Mouse (Mus musculus): ENCODE results near the gene Lactbl1. TPM values are rescaled to one million over a fixed set of nuclear protein-coding genes. Genes with fewer than 3 reads are reported as not detected.

Gene Lactbl1
- polyA plus RNA-seq, 1 experiment: not detected

- Histone ChIP-seq H3K4me2 (ENCODE audit: low read depth) (no peak overlapping the region), H3K27me3 (ENCODE audit: control insufficient read depth, insufficient read depth, insufficient read length) (peaks cover 15% of the 10 kb centered on the region), H3K4me3 (no peak overlapping the region), H3K36me3 (ENCODE audit: control insufficient read depth, insufficient read depth) (no peaks in the 10 kb centered on the region), H3K79me2 (ENCODE audit: control insufficient read depth, insufficient read depth) (no peaks in the 10 kb centered on the region), H3ac (ENCODE audit: control insufficient read depth, insufficient read length) (no peak overlapping the region)
- TF ChIP-seq POLR2A (IDR thresholded peaks at IDR 0.05; ENCODE audit: insufficient read length, low read depth) (no peak), SRF (IDR thresholded peaks at IDR 0.05; ENCODE audit: control insufficient read depth, insufficient read length, low read depth) (no peak), MYOD1 (IDR thresholded peaks at IDR 0.05; ENCODE audit: control insufficient read depth in 1 of 3, insufficient read length in 2 of 3, low read depth in 2 of 3) (no peak), E2F4 (IDR thresholded peaks at IDR 0.05; ENCODE audit: insufficient read depth) (no peak), CEBPB (IDR thresholded peaks at IDR 0.05; ENCODE audit: insufficient read depth, poor library complexity, severe bottlenecking) (no peak), REST (IDR thresholded peaks at IDR 0.05; ENCODE audit: insufficient read depth, insufficient read length) (no peak), TCF12 (IDR thresholded peaks at IDR 0.05; ENCODE audit: insufficient read depth, poor library complexity, severe bottlenecking) (no peak), TCF3 (IDR thresholded peaks at IDR 0.05; ENCODE audit: insufficient read length, low read depth) (no peak), POLR2AphosphoS2 (IDR thresholded peaks at IDR 0.05; ENCODE audit: insufficient read length, low read depth) (no peak), USF1 (IDR thresholded peaks at IDR 0.05; ENCODE audit: low read depth) (no peak), MAX (IDR thresholded peaks at IDR 0.05; ENCODE audit: low read depth) (no peak), MYOG (IDR thresholded peaks at IDR 0.05; ENCODE audit: control insufficient read depth in 1 of 3, insufficient read depth in 1 of 3, insufficient read length in 2 of 3, low read depth in 2 of 3) (no peak)
Measured at GRCm38 (mm10) chr4:136626590-136626989, 4.2 kb downstream of the Lactbl1 start.

- Histone ChIP-seq H3K4me3 (no peak overlapping the region), H3ac (ENCODE audit: control insufficient read depth, insufficient read length) (no peak overlapping the region), H3K79me2 (ENCODE audit: control insufficient read depth, insufficient read depth) (no peaks in the 10 kb centered on the region), H3K4me2 (ENCODE audit: low read depth) (no peak overlapping the region), H3K36me3 (ENCODE audit: control insufficient read depth, insufficient read depth) (no peaks in the 10 kb centered on the region), H3K27me3 (ENCODE audit: control insufficient read depth, insufficient read depth, insufficient read length) (peaks cover 3% of the 10 kb centered on the region)
- TF ChIP-seq MYOG (IDR thresholded peaks at IDR 0.05; ENCODE audit: control insufficient read depth in 1 of 3, insufficient read depth in 1 of 3, insufficient read length in 2 of 3, low read depth in 2 of 3) (no peak), CEBPB (IDR thresholded peaks at IDR 0.05; ENCODE audit: insufficient read depth, poor library complexity, severe bottlenecking) (no peak), E2F4 (IDR thresholded peaks at IDR 0.05; ENCODE audit: insufficient read depth) (no peak), POLR2A (IDR thresholded peaks at IDR 0.05; ENCODE audit: insufficient read length, low read depth) (no peak), MAX (IDR thresholded peaks at IDR 0.05; ENCODE audit: low read depth) (no peak), USF1 (IDR thresholded peaks at IDR 0.05; ENCODE audit: low read depth) (no peak), SRF (IDR thresholded peaks at IDR 0.05; ENCODE audit: control insufficient read depth, insufficient read length, low read depth) (no peak), TCF3 (IDR thresholded peaks at IDR 0.05; ENCODE audit: insufficient read length, low read depth) (no peak), TCF12 (IDR thresholded peaks at IDR 0.05; ENCODE audit: insufficient read depth, poor library complexity, severe bottlenecking) (no peak), MYOD1 (IDR thresholded peaks at IDR 0.05; ENCODE audit: control insufficient read depth in 1 of 3, insufficient read length in 2 of 3, low read depth in 2 of 3) (no peak), POLR2AphosphoS2 (IDR thresholded peaks at IDR 0.05; ENCODE audit: insufficient read length, low read depth) (no peak), REST (IDR thresholded peaks at IDR 0.05; ENCODE audit: insufficient read depth, insufficient read length) (no peak)
Measured at GRCm38 (mm10) chr4:136631237-136631994, 9.0 kb downstream of the Lactbl1 start.

- Histone ChIP-seq H3K4me3 (no peak overlapping the region), H3K27me3 (ENCODE audit: control insufficient read depth, insufficient read depth, insufficient read length) (peaks cover 11% of the 10 kb centered on the region), H3K79me2 (ENCODE audit: control insufficient read depth, insufficient read depth) (no peaks in the 10 kb centered on the region), H3ac (ENCODE audit: control insufficient read depth, insufficient read length) (no peak overlapping the region), H3K4me2 (ENCODE audit: low read depth) (no peak overlapping the region), H3K36me3 (ENCODE audit: control insufficient read depth, insufficient read depth) (no peaks in the 10 kb centered on the region)
- TF ChIP-seq CEBPB (IDR thresholded peaks at IDR 0.05; ENCODE audit: insufficient read depth, poor library complexity, severe bottlenecking) (no peak), TCF12 (IDR thresholded peaks at IDR 0.05; ENCODE audit: insufficient read depth, poor library complexity, severe bottlenecking) (no peak), REST (IDR thresholded peaks at IDR 0.05; ENCODE audit: insufficient read depth, insufficient read length) (no peak), E2F4 (IDR thresholded peaks at IDR 0.05; ENCODE audit: insufficient read depth) (no peak), POLR2AphosphoS2 (IDR thresholded peaks at IDR 0.05; ENCODE audit: insufficient read length, low read depth) (no peak), MYOG (IDR thresholded peaks at IDR 0.05; ENCODE audit: control insufficient read depth in 1 of 3, insufficient read depth in 1 of 3, insufficient read length in 2 of 3, low read depth in 2 of 3) (no peak), SRF (IDR thresholded peaks at IDR 0.05; ENCODE audit: control insufficient read depth, insufficient read length, low read depth) (no peak)
Measured at GRCm38 (mm10) chr4:136635995-136636394, 13.6 kb downstream of the Lactbl1 start.

GRCm38 (mm10) chr4:136636511-136636910 lies 14.1 kb downstream of the Lactbl1 start:
- Histone ChIP-seq H3K79me2 (ENCODE audit: control insufficient read depth, insufficient read depth) (no peaks in the 10 kb centered on the region), H3K36me3 (ENCODE audit: control insufficient read depth, insufficient read depth) (no peaks in the 10 kb centered on the region), H3K4me3 (no peak overlapping the region), H3ac (ENCODE audit: control insufficient read depth, insufficient read length) (no peak overlapping the region), H3K4me2 (ENCODE audit: low read depth) (no peak overlapping the region), H3K27me3 (ENCODE audit: control insufficient read depth, insufficient read depth, insufficient read length) (peaks cover 11% of the 10 kb centered on the region)
- TF ChIP-seq MYOG (IDR thresholded peaks at IDR 0.05; ENCODE audit: control insufficient read depth in 1 of 3, insufficient read depth in 1 of 3, insufficient read length in 2 of 3, low read depth in 2 of 3) (no peak), REST (IDR thresholded peaks at IDR 0.05; ENCODE audit: insufficient read depth, insufficient read length) (no peak), USF1 (IDR thresholded peaks at IDR 0.05; ENCODE audit: low read depth) (no peak), MYOD1 (IDR thresholded peaks at IDR 0.05; ENCODE audit: control insufficient read depth in 1 of 3, insufficient read length in 2 of 3, low read depth in 2 of 3) (no peak), POLR2AphosphoS2 (IDR thresholded peaks at IDR 0.05; ENCODE audit: insufficient read length, low read depth) (no peak), SRF (IDR thresholded peaks at IDR 0.05; ENCODE audit: control insufficient read depth, insufficient read length, low read depth) (no peak), MAX (IDR thresholded peaks at IDR 0.05; ENCODE audit: low read depth) (no peak), E2F4 (IDR thresholded peaks at IDR 0.05; ENCODE audit: insufficient read depth) (no peak), POLR2A (IDR thresholded peaks at IDR 0.05; ENCODE audit: insufficient read length, low read depth) (no peak), TCF3 (IDR thresholded peaks at IDR 0.05; ENCODE audit: insufficient read length, low read depth) (no peak), TCF12 (IDR thresholded peaks at IDR 0.05; ENCODE audit: insufficient read depth, poor library complexity, severe bottlenecking) (no peak), CEBPB (IDR thresholded peaks at IDR 0.05; ENCODE audit: insufficient read depth, poor library complexity, severe bottlenecking) (no peak)
